Mouse (Mus musculus) MEL (cell line): Measurements from ENCODE around the gene N4bp1. TPM values are rescaled to one million over a fixed set of nuclear protein-coding genes. Genes with fewer than 3 reads are reported as not detected.

Experiments
- polyA plus RNA-seq, 2 experiments: library from polyadenylated mRNA; stranded (reverse) in 1 of 2; unstranded in 1 of 2; fragments of >175 nt in 1 of 2; fragments of >200 nt in 1 of 2; gene quantifications; 2 replicates each; pipeline versions ENCODE4 v1.2.1 to v1.2.4; 2012; ENCODE audit warnings: low replicate concordance in 2 of 2, low read depth in 1 of 2; ENCODE audit not compliant: insufficient read length in 2 of 2, insufficient read depth in 1 of 2, missing spikeins in 1 of 2
- total RNA-seq: library from RNA; depleted of rRNA; stranded (reverse); fragments of 300-350 nt; gene quantifications from 2 replicates; pipeline ENCODE4 v1.2.3, GENCODE M21; 2012; rRNA removed

N4bp1 gene
- total and polyA plus RNA-seq, 3 experiments: 13.4 to 24.0 TPM; not detected in 1

Other genes with a start within 250 kb of the N4bp1 start
- gene Gm10638, start 139.6 kb downstream of the N4bp1 start, total RNA-seq: 0.20 and 0.23 TPM in 2 replicates
- gene Gm10638, start 139.6 kb downstream of the N4bp1 start, polyA plus RNA-seq: under 1 TPM in 1 of 2 experiments, not detected in 1; 0.52 TPM
- 8.3 and 8.9 TPM in 2 replicates for gene Siah1a, start 139.3 kb downstream of the N4bp1 start, total RNA-seq
- gene Siah1a, start 139.3 kb downstream of the N4bp1 start, polyA plus RNA-seq: 10 to 100 TPM in 1 of 2 experiments, not detected in 1; 12.2 TPM